Mouse (Mus musculus) kidney, embryonic 16.5 days (tissue): Measurements from ENCODE around the gene Rasl10a. TPM values are rescaled to one million over a fixed set of nuclear protein-coding genes. Genes with fewer than 3 reads are reported as not detected.

Experiments
- ATAC-seq: fragments of 200-750 bp; cut with Nextera tagmentation; 2 replicates; pipeline ENCODE4 v1.8.0; 2017; ENCODE audit warnings: moderate TSS enrichment; ENCODE audit not compliant: low FRiP score, low TSS enrichment
- H3K27ac ChIP-seq: fragments of 300-500 bp; sonication (generic); 2 replicates; pipeline ENCODE4 v1.5.1; 2014; ENCODE audit warnings: low read length
- H3K27me3 ChIP-seq: fragments of 300-500 bp; sonication (generic); 2 replicates; pipeline ENCODE4 v1.6.1; 2014; ENCODE audit warnings: low read length, control low read depth, mixed read lengths; ENCODE audit not compliant: insufficient read depth
- H3K36me3 ChIP-seq: fragments of 300-500 bp; sonication (generic); 2 replicates; pipeline ENCODE4 v1.6.1; 2014; ENCODE audit warnings: low read length, control low read depth, mixed read lengths; ENCODE audit not compliant: insufficient read depth
- H3K4me1 ChIP-seq: fragments of 300-500 bp; sonication (generic); 2 replicates; pipeline ENCODE4 v1.6.1; 2014; ENCODE audit warnings: low read length, control low read depth, mixed read lengths; ENCODE audit not compliant: insufficient read depth
- H3K4me2 ChIP-seq: fragments of 300-500 bp; sonication (generic); replicated peaks from 2 replicates; pipeline ENCODE4 v1.6.1; 2014; ENCODE audit warnings: low read depth, low read length
- H3K4me3 ChIP-seq: fragments of 300-500 bp; sonication (generic); 2 replicates; pipeline ENCODE4 v1.5.1; 2014; ENCODE audit warnings: mild to moderate bottlenecking, low read length
- H3K9ac ChIP-seq: fragments of 300-500 bp; sonication (generic); replicated peaks from 2 replicates; pipeline ENCODE4 v1.6.1; 2014; ENCODE audit warnings: low read length
- H3K9me3 ChIP-seq: fragments of 300-500 bp; sonication (generic); 2 replicates; pipeline ENCODE4 v1.6.1; 2016; ENCODE audit warnings: low read length, control low read depth
- WGBS: fragments of 180-500 bp; shearing (Covaris S2); extraction: QIAGEN DNeasy Blood & Tissue Kit; methylation state at CpG from one replicate; pipeline ENCODE4 v1.1.7; 2014; 5-methylcytosine and 5-hydroxymethylcytosine counted together
- polyA plus RNA-seq: library from polyadenylated mRNA; unstranded; fragments of >200 nt; fragmentation: Nextera tagmentation; extraction: Ambion mirVana; gene quantifications from 2 replicates; pipeline ENCODE4 v1.2.1, GENCODE M21; 2015

Rasl10a gene
- polyA plus RNA-seq, 1 experiment from 2014 or later, result 3.0 TPM

- Histone ChIP-seq H3K27ac (no peak overlapping the region), H3K4me2 (peak overlapping the region; percentile 68), H3K4me3 (peak overlapping the region; percentile 32), H3K4me1 (peaks cover 74% of the 10 kb centered on the region), H3K9me3 (no peaks in the 10 kb centered on the region), H3K9ac (no peak overlapping the region), H3K36me3 (no peaks in the 10 kb centered on the region), H3K27me3 (peaks cover 48% of the 10 kb centered on the region)
- no peak for ATAC-seq
- 63% methylated on average over 28 of the region's 28 CpGs for WGBS
Observed at GRCm38 (mm10) chr11:5060756-5061412, 3.0 kb downstream of the Rasl10a start.

DNA sequence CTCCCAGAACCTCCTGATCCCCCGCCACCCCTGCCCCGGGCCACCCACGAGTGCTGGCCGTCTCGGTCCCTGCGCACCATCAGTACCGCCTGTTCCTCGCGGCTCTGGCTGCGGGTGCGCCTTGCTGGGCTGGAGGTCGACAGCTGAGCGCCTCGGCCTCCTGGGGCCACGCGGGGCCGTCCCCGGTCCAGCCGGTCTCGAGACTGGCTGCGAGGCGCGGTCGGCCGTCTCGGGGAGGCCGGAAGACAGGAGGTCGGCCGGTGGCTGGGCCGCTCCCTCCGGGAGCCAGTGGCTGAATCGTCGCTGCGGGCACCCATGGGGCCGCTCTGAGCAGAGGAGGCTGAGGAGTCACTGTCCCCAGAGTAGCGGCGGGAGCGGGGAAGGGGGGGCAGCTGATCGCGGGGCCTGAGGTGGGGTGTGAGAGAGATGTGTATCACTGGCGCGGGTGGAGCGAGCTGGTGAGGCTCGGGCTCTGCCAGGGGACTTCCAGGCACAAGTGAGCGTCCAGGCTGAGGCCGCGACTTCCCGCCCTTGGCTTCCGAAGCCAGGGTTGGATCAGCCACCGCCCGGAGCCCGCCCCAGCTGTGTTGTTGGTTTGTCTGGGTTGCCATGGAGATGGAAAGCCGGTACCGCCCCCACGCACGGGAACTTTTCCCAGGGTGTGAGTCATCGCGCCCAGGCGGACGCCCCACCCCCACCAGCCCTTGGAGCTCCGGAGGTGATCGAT is 3.6 kb downstream of the Rasl10a start:
- Histone ChIP-seq H3K4me2 (peak overlapping the region; percentile 68), H3K27me3 (peaks cover 47% of the 10 kb centered on the region), H3K4me1 (peaks cover 69% of the 10 kb centered on the region), H3K36me3 (no peaks in the 10 kb centered on the region), H3K9ac (peak overlapping the region; percentile 55), H3K27ac (no peak overlapping the region), H3K9me3 (no peaks in the 10 kb centered on the region), H3K4me3 (peak overlapping the region; percentile 32)
- ATAC-seq, result peak; percentile 25
- WGBS, result 2% methylated on average over 56 of the region's 62 CpGs

GRCm38 (mm10) chr11:5062326-5062725 is 4.4 kb downstream of the Rasl10a start:
- H3K4me1 ChIP-seq, result peaks cover 63% of the 10 kb centered on the region

DNA sequence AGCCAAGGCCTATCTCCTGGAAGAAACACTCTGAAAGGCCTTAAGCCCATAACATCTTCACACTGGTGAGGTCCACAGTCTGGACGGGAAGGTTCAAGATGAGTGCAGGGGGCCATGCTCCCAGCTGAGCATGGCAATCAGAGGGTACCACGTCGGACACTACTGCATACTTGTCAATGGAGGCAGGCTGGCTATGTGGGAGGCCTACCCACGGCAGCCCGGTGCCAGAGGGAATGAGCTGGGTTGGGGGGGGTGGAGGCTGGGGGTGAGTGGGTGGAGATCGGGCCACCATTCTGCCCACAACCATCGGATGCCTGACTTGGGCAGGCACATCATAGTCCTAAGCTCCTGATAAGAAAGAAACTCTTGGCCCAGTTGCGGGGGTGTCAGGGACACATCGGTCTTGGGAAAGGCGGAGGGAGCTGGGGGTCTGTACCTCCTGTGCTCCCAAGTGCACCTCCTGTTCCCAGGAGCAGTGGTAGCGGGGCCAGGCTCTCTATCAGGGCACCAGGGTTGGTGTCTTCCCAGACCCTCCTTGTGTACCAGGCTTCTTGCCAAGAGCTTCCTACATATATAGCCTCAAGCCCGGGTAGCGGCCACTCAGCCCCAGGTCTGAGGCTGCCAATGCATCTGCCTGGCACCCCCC is 5.1 kb downstream of the Rasl10a start:
- H3K27ac ChIP-seq, result no peak overlapping the region
- no peak for ATAC-seq
- peaks cover 2% of the 10 kb centered on the region; the same call in 1 of the 2 replicates for H3K36me3 ChIP-seq
- H3K9ac ChIP-seq, result no peak overlapping the region
- H3K27me3 ChIP-seq, result peaks cover 34% of the 10 kb centered on the region
- H3K4me1 ChIP-seq, result peaks cover 57% of the 10 kb centered on the region
- 66% methylated on average over 13 of the region's 13 CpGs for WGBS
- no peak overlapping the region for H3K4me2 ChIP-seq
- no peak overlapping the region for H3K4me3 ChIP-seq
- no peaks in the 10 kb centered on the region for H3K9me3 ChIP-seq

More at GRCm38 (mm10) chr11:5062326-5062725, 4.4 kb downstream of the Rasl10a start:
- H3K4me3 ChIP-seq, result peak overlapping the region; percentile 32
- peaks cover 40% of the 10 kb centered on the region for H3K27me3 ChIP-seq
- WGBS, result 23% methylated on average over 13 of the region's 13 CpGs
- H3K4me2 ChIP-seq, result peak overlapping the region; percentile 68
- ATAC-seq, result no peak
- no peaks in the 10 kb centered on the region for H3K9me3 ChIP-seq
- no peak overlapping the region for H3K27ac ChIP-seq
- no peaks in the 10 kb centered on the region for H3K36me3 ChIP-seq
- H3K9ac ChIP-seq, result peak overlapping the region; percentile 32; the same call in 1 of the 2 replicates

GRCm38 (mm10) chr11:5063561-5064281 is 5.8 kb downstream of the Rasl10a start:
- Histone ChIP-seq H3K9me3 (no peaks in the 10 kb centered on the region), H3K4me3 (peak overlapping the region; percentile 72), H3K4me1 (peaks cover 52% of the 10 kb centered on the region), H3K9ac (peak overlapping the region; percentile 79), H3K4me2 (peak overlapping the region; percentile 73), H3K27me3 (peaks cover 34% of the 10 kb centered on the region), H3K36me3 (peaks cover 9% of the 10 kb centered on the region), H3K27ac (no peak overlapping the region)
- 63% methylated on average over 31 of the region's 31 CpGs for WGBS
- ATAC-seq, result no peak

DNA sequence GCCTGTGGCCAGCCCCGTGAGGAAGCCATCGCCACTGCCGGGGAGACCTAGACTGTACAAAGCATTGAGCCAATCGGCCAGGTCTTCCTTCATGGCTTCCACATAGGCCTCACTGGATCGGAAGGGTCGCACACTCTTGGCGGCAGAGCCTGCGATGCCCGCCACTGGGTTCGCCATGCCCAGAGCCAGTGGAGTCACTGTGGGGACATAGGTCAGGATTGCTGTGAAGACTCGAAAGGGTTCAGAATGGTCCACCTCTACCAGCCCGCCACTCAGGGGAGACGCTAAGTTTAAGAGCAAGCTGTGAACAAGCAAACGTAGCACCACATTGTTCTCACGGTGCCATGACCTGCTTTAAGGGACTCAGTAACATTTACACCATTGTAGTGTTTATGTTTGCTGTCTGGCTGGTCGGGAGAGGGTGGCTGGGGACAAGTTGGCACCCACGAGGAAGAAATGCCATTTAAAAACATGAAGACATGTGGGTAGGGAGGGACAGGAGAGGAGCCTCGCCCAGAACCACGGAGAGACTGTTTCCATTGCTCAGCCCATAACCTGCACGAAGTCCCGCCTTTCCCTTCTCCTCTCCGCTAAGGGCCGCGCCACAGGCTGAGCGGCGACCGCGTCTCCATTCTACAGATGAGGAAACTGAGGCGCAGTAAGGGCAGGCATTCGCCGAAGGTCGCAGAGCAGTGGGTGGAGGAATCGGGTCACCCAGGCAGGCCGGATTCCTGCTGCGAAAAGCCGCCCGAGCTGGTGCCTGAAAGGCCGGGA is 6.5 kb downstream of the Rasl10a start:
- Histone ChIP-seq H3K4me2 (peak overlapping the region; percentile 73), H3K27me3 (peaks cover 26% of the 10 kb centered on the region), H3K27ac (no peak overlapping the region), H3K4me3 (peak overlapping the region; percentile 72), H3K4me1 (peaks cover 45% of the 10 kb centered on the region), H3K36me3 (peaks cover 17% of the 10 kb centered on the region), H3K9me3 (no peaks in the 10 kb centered on the region), H3K9ac (peak overlapping the region; percentile 79)
- 15% methylated on average over 38 of the region's 38 CpGs for WGBS
- ATAC-seq, result no peak

DNA sequence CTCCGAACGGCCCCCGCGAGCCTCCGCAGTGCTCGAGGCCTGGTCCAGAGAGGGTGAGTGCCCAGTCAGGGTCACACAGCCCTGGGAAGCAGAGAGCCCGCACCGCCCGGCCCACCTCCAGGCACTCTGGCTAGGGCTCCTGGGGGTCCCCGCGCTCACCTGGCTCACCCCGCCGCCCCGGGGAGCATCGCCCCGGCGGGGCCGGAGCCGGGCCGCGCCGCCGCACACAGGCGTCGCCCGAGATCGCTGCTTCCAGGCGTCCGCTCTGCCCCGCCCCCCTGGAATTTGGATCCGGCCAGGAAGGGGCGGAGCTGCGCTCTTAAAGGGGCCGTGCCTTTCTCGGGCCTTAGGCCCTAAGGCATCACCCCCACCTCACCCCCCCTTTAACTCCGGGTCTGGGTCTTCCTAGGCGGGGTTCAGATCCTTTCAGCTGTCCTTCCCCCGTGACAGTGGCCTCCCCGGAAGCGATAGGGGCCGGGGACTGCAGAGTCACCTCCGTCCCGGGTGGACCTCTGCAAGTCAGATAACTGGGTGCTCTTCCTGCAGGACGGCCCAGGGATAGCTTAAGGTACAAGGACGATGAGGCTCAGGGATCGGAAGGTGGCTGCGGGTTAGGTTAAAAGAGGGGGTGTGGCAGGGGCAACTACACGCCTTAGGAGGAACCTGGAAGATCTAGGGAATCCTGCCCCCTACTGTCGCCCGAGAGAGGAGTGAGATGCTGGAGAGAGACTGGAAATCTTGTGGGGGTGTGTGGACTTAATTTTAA is 7.3 kb downstream of the Rasl10a start, which contains the start of gene Gas2l1:
Gene Gas2l1, minus strand, starts transcription at position 272 of the 766 bp plus-strand sequence.
- H3K9ac ChIP-seq, result peak within 1 kb of the TSS; percentile 79
- H3K36me3 ChIP-seq, result peaks cover 21% of the 10 kb centered on the region
- peaks cover 41% of the 10 kb centered on the region for H3K4me1 ChIP-seq
- peaks cover 18% of the 10 kb centered on the region for H3K27me3 ChIP-seq
- peak; percentile 83 for ATAC-seq
- peak within 1 kb of the TSS; percentile 72 for H3K4me3 ChIP-seq
- H3K27ac ChIP-seq, result peak within 1 kb of the TSS; percentile 68
- no peaks in the 10 kb centered on the region for H3K9me3 ChIP-seq
- under 1% methylated on average over 46 of the region's 50 CpGs for WGBS
- peak within 1 kb of the TSS; percentile 73 for H3K4me2 ChIP-seq

DNA sequence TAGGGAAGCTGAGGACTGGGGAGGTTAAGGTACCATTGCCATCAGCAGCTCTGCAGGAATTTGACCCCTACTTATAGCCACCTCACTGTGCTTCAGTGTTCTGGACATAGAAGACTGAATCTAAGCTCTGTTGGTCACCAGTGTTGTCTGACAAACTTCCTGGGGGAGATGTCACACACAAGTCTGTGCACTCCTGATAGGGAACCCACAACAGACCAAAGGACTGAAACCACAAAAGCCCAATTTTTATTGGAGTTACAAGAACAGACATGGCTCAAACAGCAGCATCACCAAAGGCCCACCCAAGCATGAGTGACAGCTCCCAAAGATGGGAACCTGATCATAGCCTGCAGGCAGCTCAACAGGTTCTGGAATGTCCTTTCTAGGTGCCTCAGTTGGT is 9.1 kb downstream of the Rasl10a start:
- H3K4me1 ChIP-seq, result peaks cover 30% of the 10 kb centered on the region
- H3K9ac ChIP-seq, result no peak overlapping the region
- H3K36me3 ChIP-seq, result peaks cover 39% of the 10 kb centered on the region
- no peak for ATAC-seq
- peaks cover 8% of the 10 kb centered on the region; the same call in 1 of the 2 replicates for H3K27me3 ChIP-seq
- no peak overlapping the region for H3K4me3 ChIP-seq
- H3K4me2 ChIP-seq, result no peak overlapping the region
- H3K27ac ChIP-seq, result no peak overlapping the region
- no peaks in the 10 kb centered on the region for H3K9me3 ChIP-seq
